Mouse (Mus musculus) embryo, embryonic 11 days (tissue): ENCODE data around the gene Usp9x.

Experiments
- DNase-seq: peaks from one replicate; pipeline ENCODE4 v3.0.0-alpha.2; 2015

The Usp9x gene

DNA sequence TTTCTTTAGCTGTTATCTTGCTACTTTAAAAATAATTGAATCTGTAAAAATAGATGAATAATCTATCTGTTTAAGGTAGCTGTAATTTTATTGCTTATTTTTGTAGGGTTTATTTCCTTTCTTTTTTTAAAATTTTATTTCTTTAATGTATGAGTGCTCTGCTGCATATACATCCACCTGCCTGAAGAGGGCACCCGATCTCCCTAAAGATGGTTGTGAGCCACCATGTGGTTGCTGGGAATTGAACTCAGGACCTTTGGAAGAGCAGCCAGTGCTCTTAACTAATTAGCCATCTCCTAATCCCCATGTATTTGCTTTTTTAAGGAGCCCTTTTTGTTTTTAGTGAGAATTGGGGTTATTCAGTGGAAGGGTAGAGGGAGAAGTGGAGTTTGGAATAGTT, 14.3 kb downstream of the Usp9x start:
- DNase-seq: no peak

DNA sequence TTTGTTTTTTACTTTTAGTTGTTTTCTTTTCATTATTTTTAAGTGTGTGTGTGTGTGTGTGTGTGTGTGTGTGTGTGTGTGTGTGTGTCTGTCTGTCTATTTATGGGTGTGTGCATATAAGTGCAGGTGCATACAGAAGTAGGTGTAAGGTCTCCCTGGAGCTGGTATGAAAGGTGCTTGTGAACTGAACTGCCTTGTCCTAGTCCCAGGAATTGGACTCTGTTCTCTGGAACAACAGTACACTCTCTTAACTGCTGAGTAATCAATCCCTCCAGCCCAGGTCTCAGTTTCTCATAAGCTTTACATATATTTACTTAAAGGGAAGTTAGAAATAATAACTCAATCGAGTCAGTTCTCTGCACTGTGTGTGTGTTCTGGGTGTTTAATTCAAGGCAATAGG, 25.7 kb downstream of the Usp9x start:
- no peak for DNase-seq

DNA sequence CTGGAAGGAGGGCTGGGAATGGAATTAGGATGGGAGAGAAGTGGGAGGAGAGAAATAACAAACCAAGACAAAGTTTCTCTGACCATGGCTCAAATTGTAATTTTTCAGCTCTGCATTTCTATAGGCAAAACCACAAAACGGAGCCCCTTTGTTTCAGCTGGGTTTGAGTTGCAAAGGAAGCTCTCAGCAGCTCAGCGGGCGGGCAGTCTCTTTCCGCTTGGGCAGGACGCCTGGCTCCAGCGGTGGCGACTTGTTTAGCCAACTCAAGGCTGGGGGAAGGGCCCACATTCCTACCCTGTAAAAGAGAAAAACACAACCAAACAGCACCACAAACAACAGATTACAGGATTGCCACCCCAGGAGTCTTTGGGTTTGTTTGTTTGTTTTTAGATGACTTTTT, 135.2 kb downstream of the Usp9x start:
- peak; percentile 21 for DNase-seq

DNA sequence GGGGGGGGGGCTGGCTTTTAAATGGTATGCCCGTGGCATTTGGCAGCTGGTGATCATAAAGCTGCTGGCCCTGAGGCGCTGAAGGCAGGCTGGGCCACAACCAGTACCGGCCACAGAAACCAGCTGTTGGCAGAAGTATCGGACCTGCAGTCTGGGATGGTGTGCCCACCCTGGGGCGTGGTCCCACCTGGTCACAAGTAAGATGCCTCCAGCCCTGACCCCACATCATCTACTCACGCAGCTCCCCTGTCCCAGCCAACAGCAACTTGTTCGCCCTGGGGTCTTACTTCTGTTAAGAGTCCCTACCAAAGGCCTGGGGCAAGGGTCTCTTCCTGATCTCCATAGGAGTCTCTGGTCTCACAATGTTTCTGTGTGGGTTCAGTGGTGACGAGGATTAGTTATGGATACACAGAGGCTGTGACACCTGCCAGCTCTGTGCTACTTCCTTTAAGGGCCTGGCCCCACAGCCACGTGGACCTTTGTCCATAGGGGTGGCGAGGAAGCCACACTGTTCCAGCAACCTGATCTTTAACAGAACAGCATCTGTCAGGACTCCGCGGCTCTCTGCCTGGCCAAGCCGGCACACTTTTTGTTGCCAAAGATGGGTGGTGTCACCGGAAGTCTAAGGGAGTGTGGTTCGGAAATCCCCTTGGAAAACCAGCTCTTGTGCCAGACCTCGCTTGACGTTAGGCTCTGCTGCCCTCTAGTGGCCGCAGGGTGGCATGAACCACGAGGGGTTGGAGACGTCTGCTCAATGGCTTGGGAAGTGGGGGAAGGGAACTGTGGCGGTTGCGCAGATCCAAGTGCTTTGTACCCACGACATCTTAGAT, 136.4 kb downstream of the Usp9x start:
- DNase-seq: peak; percentile 91

DNA sequence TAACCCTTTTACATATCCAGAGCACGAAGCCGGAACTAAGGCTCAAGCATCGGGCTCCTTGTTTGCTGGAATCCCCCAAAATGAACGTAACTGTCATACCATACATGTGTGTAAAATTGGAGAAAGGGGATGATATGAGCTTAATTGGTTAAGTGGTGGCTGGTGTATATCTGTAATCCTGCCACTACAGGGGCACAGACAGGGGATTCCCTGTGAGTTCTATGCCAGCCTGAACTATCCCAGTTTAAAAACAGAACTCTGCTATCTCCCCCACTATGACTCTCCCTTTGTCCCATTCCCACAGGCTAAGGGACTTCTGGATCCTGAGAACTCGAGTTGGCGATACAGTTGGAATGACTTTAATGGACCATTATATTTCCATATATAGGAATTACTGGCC, 137.1 kb downstream of the Usp9x start:
- DNase-seq: no peak

DNA sequence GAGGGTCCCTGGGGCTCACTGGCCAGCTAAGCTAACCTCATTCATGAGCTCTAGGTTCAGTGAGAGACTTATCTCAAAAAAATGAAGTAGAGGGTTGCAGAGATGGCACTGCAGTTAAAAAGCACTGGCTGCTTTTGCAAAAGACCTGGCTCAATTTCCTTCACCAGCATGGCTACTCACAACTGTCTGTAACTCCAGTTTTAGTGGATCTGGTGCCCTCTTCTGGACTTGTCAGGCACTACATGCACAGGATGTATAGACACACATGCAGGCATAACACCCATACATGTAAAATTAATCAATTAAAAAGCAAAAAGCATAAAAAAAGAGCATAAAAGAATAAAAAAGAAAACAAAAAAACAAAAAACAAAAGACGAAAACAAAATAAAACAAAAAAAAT, 143.0 kb downstream of the Usp9x start:
- DNase-seq: no peak
